Mouse (Mus musculus) megakaryocyte, embryonic 14.5 days (primary cell): ENCODE results near the gene Egln1.

Source experiments
- FLI1 ChIP-seq: IDR thresholded peaks from 2 replicates; pipeline ENCODE4 v1.6.1; 2012; ENCODE audit warnings: low read length, inconsistent platforms, mixed read lengths
- GATA1 ChIP-seq: IDR thresholded peaks from 3 replicates; pipeline ENCODE4 v1.6.1; 2012; ENCODE audit warnings: mixed read lengths, low read length, inconsistent platforms, borderline replicate concordance

GRCm38 (mm10) chr8:124935116-124935515, 14.0 kb downstream of the Egln1 start:
- TF ChIP-seq GATA1 (no peak), FLI1 (no peak)
